Mouse (Mus musculus) stomach, postnatal 0 days (tissue): ENCODE measurements around the gene Oasl2.

Experiments
- CTCF ChIP-seq: IDR thresholded peaks from 2 replicates; pipeline ENCODE4 v1.5.1; 2016; ENCODE audit warnings: antibody characterized with exemption, low read depth, mild to moderate bottlenecking, moderate library complexity
- EP300 ChIP-seq: optimal IDR thresholded peaks from 2 replicates; pipeline ENCODE3; 2016; ENCODE audit warnings: antibody characterized with exemption

DNA sequence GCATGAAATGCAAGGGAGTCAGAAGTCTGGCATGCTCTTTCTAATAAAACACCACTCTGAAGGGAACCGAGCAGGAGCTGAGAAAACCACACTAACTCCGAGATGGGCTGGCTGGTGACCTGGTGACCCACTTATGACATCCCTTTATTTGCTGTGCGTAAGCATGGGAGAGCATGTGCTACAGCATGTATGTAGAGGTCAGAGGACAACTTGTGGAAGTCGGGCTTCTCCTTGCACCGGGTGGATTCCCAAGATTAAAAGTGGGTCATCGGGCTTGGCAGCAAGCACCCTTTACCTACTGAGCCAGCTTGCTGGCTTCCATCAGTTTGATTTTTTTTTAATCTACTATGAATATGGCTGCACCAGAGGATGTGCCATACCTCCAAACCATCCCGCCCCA, 19.2 kb upstream of the Oasl2 start:
- TF ChIP-seq EP300 (no peak), CTCF (no peak)
